Mouse (Mus musculus): ENCODE measurements around the gene Primpol. TPM values are rescaled to one million over a fixed set of nuclear protein-coding genes. Genes with fewer than 3 reads are reported as not detected.

Primpol gene
- total RNA-seq (2021) = 10 to 100 TPM; 18.0 to 21.7 TPM
- long read RNA-seq, experiment 1, partial matches to known transcripts = 0 of 5 reads
- long read RNA-seq, experiment 1, other reads (novel, unspliced or antisense) = 4 of 5 reads
- long read RNA-seq, experiment 2, partial matches to known transcripts = 2 of 7 reads
- long read RNA-seq, experiment 2, other reads (novel, unspliced or antisense) = 4 of 7 reads

GRCm38 (mm10) chr8:46616879-46617689, at the start of gene Primpol, which contains the start of gene Casp3:
TSS of gene Primpol (minus strand) at chr8:46617212.
TSS of gene Casp3 (plus strand) at chr8:46617291.
- DNase-seq (ENCODE audit: low spot score in 2 of 2) = peak; percentile 96 to 97

GRCm38 (mm10) chr8:46655919-46656318, 38.9 kb upstream of the Primpol start:
- DNase-seq (ENCODE audit: low spot score in 2 of 2) = no peak

DNA sequence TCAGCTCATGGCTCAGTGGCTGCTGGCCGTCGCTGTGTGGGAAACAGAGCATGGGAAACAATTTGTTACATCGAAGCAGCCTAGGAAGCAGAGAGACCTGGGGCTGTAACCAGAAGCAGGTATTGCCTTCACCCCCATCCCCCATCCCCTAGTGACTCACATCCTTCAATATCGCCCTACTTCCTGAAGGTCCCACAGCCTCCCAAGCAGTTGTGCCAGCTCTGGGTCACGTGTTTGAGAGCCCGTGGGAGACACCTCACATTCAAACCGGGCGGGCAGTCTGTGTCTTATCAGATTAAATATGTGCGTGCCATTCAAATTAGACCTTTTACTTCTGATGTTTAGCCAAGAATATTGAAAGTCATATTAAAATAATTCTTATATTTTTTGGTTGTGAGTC, 34.9 kb upstream of the Primpol start:
- DNase-seq (ENCODE audit: low spot score in 2 of 2) = no peak

DNA sequence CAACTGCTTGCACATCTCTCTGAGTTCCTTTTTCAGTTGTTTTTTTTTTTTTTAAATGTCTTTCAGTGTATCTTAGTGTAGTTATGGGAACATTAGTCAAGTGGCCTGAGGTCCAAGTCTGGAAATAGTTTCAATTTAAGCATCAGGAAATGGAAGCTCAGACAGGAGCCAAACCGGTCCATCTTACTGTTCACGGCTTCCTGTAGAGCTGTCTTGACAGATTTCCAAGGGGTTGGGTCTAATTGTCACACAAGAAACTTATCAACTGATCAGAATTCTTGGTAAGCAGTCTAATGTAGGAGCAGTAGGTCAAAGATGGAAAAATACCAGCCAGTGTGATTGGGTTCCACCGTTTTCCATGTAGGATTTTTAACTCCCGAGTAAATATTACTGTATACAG, 31.4 kb upstream of the Primpol start:
- DNase-seq (ENCODE audit: low spot score in 2 of 2) = no peak

DNA sequence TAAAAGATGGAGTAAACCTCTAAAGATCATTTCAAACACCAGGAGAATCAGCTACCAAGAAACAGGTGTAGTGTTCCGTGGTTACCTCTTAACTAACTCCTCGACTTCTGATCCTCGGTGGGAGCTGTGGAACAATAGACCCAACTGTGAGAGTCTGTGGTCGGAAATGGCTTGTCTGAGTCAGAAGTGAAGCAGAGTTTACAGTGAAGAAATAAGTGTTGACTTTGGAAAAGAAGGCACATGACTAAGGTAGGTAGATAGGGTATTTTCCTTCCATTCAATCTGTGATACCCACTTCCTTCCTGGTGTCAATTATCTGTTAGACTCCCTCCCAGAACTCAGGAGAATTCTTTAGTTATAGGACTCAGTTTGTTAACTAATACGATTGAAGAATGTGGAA, 24.3 kb upstream of the Primpol start:
- no peak for DNase-seq (ENCODE audit: low spot score in 2 of 2)

GRCm38 (mm10) chr8:46639852-46640251, 22.8 kb upstream of the Primpol start:
- DNase-seq (ENCODE audit: low spot score in 2 of 2) = no peak

- DNase-seq (ENCODE audit: low spot score in 2 of 2) = no peak
Observed at GRCm38 (mm10) chr8:46639010-46639571, 22.1 kb upstream of the Primpol start.

DNA sequence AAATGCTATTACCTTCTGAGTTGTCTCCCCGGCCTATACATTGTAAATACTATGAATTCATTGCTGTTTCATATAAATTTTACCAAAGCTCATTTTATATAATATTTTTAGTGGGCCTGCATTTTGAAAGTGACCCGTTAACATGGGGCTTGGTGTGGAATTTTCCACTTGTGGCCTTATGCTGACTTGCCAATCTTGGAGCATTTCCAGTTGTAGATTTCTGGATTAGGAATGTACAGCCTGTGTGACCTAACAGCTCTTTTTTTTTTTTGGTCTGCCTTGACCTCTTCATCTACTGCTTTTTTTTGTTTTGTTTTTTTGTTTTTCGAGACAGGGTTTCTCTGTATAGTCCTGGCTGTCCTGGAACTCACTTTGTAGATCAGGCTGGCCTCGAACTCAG, 13.9 kb upstream of the Primpol start:
- DNase-seq (ENCODE audit: low spot score in 2 of 2) = no peak

GRCm38 (mm10) chr8:46630422-46630821, 13.4 kb upstream of the Primpol start:
- DNase-seq (ENCODE audit: low spot score in 2 of 2) = no peak

DNA sequence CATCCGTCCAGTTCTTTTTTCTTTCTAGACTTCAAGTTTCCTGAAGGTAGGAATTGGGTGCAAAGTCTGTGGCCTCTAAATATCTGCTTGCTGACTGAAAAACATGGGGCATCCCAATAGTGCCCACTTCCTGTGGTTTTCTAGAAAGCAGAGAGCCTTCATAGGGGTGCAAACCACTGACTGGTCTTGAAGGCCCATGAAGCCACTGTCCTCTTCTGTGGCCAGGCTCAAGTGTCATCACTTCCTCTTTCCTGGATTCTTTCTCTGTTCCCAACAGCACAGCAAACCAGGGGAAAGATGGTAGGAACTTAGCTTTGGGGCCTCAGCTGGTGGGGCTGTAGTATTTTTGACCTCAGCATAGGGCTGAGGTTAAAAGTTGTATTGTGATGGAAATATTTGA, 11.6 kb upstream of the Primpol start:
- no peak for DNase-seq (ENCODE audit: low spot score in 2 of 2)

DNA sequence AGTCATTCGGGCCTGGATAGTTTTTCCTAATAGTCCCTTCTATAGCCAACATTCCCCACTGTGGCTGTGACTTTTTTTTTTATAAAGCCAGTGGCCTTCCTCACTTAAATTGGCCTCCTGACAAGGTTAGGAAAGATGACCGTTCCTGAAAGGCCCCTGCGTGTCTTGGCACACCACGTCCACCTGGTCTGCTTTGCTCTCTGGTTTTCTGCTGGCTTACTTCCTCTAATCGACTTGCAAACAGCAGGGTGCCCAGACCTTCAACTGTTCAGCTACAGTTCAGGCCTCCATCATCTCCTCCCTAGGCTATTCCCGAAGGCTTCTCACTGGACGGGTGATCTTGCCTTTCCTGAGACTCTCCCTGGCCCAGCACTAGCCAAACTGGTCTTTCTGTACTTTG, 10.9 kb upstream of the Primpol start:
- DNase-seq (ENCODE audit: low spot score in 2 of 2) = no peak

- DNase-seq (ENCODE audit: low spot score in 2 of 2) = no peak
Observed at GRCm38 (mm10) chr8:46626642-46627041, 9.6 kb upstream of the Primpol start.

DNA sequence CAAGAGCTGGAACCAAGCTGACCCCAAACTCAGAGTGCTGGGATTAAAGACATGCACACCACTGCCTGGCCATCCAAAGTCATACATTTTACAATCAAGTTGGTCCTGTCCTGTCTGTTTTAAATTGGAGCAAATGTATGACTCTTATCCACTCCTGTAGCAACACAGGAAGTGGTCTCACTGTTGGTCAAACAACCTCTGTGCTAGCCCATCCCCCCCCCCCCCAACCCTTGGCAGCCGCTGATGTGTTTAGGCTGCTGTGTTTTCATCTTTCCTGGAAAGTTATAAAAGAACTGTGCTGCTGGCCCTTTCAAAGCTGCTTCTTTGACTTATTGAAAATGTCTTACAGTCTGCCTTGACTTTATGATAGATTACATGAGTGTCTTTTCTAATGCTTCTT, 8.2 kb upstream of the Primpol start:
- no peak for DNase-seq (ENCODE audit: low spot score in 2 of 2)

DNA sequence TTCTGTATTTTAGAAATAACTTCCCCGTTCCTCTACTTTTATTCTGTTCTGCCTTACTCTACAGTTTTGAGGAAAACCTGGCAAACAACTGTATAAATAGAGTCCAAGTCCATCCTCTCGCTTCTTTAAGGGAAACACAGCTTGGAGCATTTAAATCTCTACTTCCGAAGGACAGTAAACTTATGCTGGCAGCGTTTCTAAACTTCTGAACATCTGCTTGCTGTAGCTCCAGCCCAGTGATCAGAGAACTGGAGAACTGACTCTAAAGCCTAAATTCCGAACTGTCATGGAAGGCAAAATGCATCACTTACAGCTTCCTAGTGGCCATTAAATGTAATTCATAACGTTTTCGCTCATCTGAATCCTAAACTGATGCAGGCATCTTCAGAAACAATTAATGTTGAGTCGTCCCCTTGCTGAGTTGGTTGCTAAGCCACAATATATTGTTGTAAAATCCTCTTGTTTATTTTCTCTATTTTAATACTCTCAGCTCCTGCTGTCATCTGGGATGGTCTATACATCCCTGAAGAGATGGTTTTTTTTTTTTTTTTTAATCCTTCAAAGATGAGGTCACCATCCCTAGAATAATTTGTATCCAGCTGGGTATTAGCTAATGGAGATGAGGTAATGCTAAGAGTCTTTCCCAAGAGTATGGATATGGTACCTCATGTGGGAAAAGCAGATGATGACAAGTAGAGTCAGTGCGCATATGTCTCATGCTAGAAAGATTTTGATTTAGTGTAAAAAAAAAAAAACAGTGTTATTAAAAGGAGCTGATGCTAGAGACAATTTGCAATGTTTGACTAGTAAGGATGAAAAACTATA, 5.6 kb upstream of the Primpol start:
- DNase-seq (ENCODE audit: low spot score in 2 of 2) = no peak

DNA sequence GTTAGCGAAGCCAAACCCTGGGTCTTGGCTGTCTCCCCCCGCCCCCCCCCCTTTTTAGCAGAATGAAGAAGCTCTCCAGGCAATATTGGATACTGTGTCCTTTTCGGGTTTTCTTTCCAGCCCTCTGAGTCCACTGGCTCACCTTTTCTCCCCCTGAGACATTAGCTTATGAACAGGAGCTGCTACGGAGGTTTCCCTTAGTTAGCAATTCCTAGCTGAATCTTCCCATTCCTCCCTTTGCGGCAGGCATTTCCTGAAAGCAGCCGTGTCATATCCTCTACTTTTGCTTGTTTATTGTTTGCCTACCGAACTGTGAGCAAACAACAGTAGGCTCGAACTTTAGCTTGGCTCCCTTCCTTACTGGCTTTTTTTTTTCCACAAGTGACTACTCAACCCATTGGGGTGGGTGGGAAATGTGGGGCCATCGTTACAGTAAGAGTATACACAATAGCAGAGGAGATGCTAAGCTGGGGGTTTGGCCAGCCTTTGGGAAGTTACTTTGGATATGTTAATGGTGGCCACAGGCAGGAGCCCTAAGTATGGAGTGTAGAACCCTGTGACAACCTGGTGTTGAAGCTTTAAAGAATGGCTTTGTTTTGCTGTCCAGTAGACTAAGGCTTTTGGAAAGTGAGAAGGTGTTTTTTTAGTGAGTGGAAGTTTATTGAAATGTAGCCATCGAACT, 1.8 kb upstream of the Primpol start:
- DNase-seq (ENCODE audit: low spot score in 2 of 2) = no peak

DNA sequence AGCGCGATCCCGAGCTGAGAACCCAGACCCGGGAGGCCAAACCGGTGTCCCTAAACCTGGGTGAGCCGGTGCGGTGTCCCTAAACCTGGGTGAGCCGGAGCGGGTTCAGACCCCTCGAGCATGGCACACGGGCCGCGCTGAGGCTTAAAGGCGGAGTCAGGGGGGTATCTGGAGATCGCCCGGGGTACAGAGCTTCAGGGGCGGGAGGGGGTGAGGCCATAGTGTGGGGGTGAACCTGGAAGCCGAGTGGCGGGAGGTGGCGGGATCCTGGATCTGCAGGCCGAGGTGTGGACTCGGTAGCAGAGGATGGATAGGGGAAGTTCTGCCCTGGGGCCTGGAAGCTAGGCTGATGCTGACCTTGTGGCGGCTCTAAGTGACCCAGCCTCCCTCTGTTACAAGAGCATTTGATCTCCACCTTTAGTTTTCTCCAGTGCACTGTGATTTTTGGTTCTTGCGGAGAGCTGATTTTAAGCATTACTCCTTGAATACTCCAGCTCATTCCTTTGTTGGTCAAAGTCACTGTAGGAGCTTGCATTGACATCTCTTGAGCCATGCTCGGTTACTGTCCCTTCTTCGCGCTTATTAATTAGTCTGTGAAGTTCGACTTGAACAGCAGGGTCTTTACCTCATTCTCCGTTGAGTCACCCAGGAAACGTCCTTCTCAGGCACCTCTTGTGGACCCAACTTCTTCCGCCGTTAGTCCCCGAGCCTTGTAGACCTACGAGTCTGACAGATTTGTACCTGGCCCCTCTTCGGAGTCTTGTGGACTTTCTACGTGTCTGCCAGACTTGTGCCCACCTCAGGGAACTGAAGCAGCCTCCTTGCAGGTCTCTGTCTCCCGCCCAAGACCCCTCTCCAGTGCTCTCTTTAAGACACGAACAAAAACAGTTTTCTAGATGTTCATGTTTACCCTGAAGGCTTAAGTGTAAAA, 943 bp upstream of the Primpol start:
- DNase-seq (ENCODE audit: low spot score in 2 of 2) = peak in 1 of 2 experiments; percentile 7

- no peak for DNase-seq (ENCODE audit: low spot score in 2 of 2)
Observed at GRCm38 (mm10) chr8:46615936-46616335, 1.1 kb downstream of the Primpol start.

DNA sequence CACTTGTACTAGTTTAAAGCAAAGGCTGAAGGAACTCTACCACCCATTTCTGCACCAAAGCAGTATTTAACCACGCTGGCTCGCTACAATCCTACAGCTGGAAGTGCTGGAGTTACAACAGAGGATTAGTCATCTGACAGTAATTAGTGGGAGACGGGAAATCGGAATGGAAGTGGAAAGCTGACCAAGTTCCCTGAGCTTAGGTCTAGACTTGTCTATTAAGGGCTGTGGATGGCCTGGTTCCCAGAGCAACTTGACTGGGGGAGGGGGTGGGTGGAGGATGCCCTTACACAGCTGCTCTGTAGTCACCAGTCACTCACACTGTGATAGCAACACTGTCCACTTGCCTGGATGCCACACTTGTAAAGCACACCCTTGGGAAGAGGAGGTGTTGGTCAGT, 3.6 kb downstream of the Primpol start:
- DNase-seq (ENCODE audit: low spot score in 2 of 2) = no peak

- no peak for DNase-seq (ENCODE audit: low spot score in 2 of 2)
Observed at GRCm38 (mm10) chr8:46612913-46613312, 4.1 kb downstream of the Primpol start.

GRCm38 (mm10) chr8:46611557-46611956, 5.5 kb downstream of the Primpol start:
- no peak for DNase-seq (ENCODE audit: low spot score in 2 of 2)
